Mouse (Mus musculus) heart, adult 8-10 months (tissue): ENCODE results near the gene Abca15. TPM values are rescaled to one million over a fixed set of nuclear protein-coding genes. Genes with fewer than 3 reads are reported as not detected.
"Not testable (repeated sequence)": the region's sequence is repeated elsewhere in the genome, so short reads cannot be mapped to it uniquely, and the experiment has no call there.

Experiments
- DNase-seq: peaks from one replicate; pipeline ENCODE4 v3.0.0; 2022; ENCODE audit warnings: low spot score
- total RNA-seq, 4 experiments: library from RNA; stranded (reverse); gene quantifications; 2 replicates each; pipeline ENCODE4 v1.2.4; 2022

Gene Abca15
- total RNA-seq, result not detected

DNA sequence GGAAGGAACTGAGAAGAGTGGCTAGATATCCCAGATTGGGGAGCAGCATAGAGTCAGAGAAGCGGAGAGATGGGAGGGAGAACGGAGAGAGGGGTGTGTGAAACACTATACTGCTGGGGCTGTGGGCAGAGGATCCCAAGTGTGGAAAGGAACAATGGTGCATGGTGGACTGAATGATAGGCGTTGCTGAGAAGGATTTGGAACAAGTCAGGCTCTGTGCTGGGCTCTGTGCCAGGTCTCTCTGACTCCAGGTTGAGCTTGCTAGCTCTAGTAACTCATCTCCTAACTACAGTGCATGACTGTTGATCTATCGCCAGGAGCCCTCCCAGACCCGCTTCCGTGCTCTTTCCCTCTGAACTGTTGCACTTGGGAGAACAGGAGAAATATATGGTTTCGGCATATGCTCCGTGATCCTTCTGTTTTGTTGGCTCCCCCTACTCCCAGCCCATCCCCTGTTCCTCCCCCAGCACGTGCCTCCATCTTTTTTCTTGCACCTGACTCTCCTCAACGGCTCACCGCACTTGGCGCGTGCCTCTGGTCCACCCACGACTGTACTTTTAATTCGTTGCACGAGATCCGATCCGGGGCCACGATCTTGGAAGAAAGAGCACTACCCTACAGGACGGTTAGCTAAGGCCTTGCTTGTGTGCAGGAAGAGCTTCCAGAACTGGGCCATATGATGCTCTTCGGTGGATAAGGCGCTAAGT, at the start of gene Abca15:
Abca15 (plus strand) TSS at position 584 of the 707 bp plus-strand sequence.
- no peak for DNase-seq

GRCm38 (mm10) chr7:120285286-120285685, 43.2 kb upstream of the Abca15 start:
- no peak for DNase-seq

DNA sequence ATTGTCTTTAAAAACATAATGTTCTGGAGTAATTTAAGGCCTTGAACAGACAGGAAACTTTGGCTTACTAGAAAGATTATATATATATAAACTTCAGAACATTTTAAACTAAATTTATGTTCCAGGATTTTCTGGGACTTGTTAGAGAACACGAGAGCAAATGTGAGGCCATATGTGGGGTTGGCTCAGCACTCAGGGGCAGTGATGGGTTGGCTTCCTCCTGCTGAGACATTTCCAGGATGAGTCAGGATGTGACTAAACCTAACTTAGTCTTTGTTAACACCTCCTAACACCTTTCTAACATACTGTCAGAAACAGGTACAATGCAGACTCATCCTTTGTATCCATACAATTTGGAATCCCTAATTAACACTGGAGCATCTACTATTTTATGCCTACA, 12.4 kb upstream of the Abca15 start:
- DNase-seq, result no peak

- DNase-seq, result no peak
These were observed 5.5 kb upstream of the Abca15 start for GRCm38 (mm10) chr7:120322963-120323362.

DNA sequence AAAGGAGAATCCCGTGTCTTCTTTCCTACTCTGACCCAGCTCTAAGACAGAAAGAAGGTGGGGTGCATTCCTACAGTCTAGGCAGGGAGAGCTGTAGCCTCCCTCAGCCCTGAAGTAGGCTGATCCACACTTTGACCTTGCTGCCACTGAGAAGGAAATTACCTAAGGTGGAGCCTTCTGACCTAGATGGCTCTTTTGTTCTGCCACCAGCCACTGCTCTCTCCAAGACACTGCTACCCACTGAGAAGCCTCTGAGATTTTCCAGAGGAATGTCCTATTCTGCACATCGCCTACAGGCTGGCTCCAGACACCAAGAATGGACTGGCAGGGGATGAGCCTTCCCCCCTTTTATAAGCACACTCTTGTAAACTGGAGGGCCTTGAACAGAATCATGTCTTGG, 2.6 kb upstream of the Abca15 start:
- DNase-seq, result not testable (repeated sequence)

DNA sequence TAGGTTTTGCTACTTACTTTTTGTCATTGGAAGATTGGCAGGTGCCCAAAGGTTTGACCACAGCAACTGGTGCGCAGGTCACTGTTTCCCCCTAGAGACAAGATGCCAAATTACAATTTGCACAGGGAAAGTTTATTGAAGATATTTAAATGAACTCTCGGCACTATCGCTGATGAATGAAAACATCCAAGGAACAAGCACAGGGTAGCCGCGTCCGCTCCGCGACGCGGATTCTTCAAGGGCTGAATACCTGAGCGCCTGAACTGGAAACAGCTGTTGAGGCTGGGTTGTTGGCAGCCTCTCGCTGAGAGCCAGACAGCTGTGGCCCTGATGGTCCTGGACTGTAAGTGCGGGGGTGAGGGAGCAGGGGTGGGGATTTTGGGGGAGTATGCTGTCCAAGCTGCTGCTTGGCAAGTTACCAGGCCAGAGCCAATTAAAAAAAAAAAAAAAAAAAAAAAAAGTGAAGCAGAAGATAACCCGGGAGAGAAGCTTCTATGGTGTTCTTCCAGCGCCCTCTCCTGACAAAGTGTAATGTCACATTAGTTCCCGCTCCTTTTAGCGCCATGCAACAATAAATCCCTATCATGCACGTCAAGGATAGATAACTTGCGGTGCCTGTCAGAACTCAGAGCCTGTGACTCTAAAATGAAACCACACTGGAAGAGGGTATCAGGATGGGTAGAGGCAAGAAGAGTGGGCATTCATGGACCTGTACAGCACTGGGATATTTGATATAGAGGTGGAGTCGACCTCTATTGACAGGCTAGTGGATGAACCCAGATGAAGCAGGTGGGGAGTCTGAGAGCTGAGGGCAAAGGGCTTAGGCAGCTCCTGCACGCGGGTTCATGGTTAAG, 1.0 kb upstream of the Abca15 start:
- peak; percentile 11 for DNase-seq

- DNase-seq, result no peak
These were observed 32.7 kb downstream of the Abca15 start for GRCm38 (mm10) chr7:120361159-120361558.

DNA sequence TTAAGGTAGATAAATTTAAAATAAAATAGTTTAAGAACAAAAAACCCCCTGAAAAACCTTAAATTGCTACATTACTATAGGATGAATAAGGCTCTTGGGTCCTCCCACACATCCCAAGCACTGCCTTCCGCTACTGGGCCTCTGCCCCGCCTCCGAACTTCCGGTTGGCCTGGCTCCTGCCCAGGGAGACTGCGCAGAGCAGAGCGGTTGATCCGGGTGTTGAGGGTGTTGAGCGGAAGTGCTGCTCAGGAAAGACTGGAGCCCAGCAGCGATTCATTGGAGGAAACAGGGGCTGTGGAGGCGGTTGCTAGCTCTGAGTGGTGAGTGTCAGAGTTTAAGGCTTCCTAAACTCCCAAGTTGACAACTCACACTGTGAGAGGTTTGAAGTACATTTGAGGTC, 81.0 kb downstream of the Abca15 start, which contains the start of gene Abca16:
Abca16 (plus strand) TSS at position 201 of the 400 bp plus-strand sequence.
- DNase-seq, result no peak

- DNase-seq, result no peak
These were observed 83.9 kb downstream of the Abca15 start for GRCm38 (mm10) chr7:120412391-120412790.

DNA sequence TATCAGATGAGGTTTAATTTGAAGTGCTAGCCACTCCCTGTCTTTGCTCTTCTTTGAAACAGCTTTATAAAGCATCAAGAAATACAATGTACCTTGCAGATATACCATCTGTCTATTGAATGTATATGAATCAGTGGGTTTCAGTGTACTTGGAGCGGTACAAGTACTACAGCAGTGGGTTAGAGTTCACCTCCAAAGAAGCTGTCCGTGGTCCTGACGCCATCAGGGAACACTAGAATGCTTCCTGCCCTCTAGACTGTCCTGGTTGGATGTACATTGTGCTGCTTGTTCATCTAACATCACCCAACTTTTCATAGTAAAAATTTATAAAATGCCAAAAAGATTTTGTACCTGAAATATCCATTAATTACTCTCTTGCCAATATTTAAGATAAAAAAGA, 98.2 kb downstream of the Abca15 start:
- no peak for DNase-seq

GRCm38 (mm10) chr7:120431464-120431863, 103.0 kb downstream of the Abca15 start:
- no peak for DNase-seq

Other genes starting within 250 kb of the Abca15 start
- under 1 TPM in 1 of 4 experiments, not detected in 3; 0.14 TPM for gene Dnah3, start 233.4 kb upstream of the Abca15 start, total RNA-seq
- 10 to 100 TPM; 23.0 to 29.5 (median 27.1) TPM for gene Tmem159, start 226.3 kb upstream of the Abca15 start, total RNA-seq
- gene Zp2, start 183.4 kb upstream of the Abca15 start, total RNA-seq, result 1 to 10 TPM in 1 of 4 experiments, under 1 TPM in 3; 0.78 to 1.6 (median 0.83) TPM
- gene Anks4b, start 154.8 kb upstream of the Abca15 start, total RNA-seq, result under 1 TPM; 0.05 to 0.13 (median 0.09) TPM
- gene Crym, start 126.6 kb upstream of the Abca15 start, total RNA-seq, result under 1 TPM; 0.19 to 0.81 (median 0.44) TPM
- not detected for gene Abca14, start 124.7 kb upstream of the Abca15 start, total RNA-seq
- gene Abca16, start 81.0 kb downstream of the Abca15 start, total RNA-seq, result not detected